Mouse (Mus musculus): ENCODE measurements around the gene Cdh13. TPM values are rescaled to one million over a fixed set of nuclear protein-coding genes. Genes with fewer than 3 reads are reported as not detected.
A peak's percentile ranks its signal among the peaks of the same experiment; 100 is the strongest.

The Cdh13 gene
- total RNA-seq, 2 experiments from 2014 or later: 137 to 144 TPM

- DNase-seq (ENCODE audit: low spot score in 2 of 2): peak; percentile 26 to 55
- intact Hi-C loops (cut with DNase I): no loop called here
These were observed 781.0 kb downstream of the Cdh13 start for GRCm38 (mm10) chr8:119064523-119064922.

DNA sequence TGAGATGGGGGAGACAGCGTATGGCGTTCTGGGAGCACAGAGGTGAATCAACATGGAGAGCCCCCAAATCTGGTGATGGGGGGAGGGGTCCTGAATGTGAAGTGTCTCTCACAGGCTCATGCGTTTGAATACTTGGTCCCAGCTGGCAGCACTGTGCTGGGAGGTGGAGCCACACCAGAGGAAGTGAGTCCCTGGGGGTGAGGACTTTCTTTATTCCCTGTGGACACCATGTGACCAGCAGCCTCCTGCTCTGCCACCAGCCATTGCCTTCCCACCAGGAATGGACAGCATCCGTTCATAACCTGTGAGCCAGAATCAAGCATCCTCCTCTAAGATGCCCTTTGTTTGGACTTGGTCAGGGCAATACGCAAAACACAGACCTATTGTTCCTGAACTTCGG, 788.8 kb downstream of the Cdh13 start:
- no peak for DNase-seq (ENCODE audit: low spot score in 2 of 2)
- intact Hi-C loops (cut with DNase I): no loop called here

- intact Hi-C loops (cut with DNase I): no loop called here
- DNase-seq (ENCODE audit: low spot score in 2 of 2): no peak
These were observed 801.5 kb downstream of the Cdh13 start for GRCm38 (mm10) chr8:119085022-119085421.

DNA sequence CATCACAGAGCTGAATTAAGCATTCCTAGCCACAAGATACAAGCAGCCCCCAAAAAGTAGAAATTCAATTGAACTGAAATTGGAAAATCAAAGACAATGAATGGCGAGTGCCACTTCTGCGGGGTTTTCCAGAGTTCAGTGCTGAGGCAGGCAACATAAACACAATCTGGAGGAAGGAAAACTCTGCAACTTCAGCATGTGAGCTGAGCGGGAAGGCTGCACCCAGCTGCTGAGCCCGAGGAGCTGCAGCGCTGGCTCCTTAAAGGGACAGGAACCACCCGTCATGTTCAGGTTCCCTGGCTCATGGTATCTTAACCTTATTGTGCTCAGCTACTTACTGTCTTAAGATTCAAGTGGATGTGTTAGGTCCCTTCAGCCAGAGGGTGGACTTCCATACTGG, 814.7 kb downstream of the Cdh13 start:
- intact Hi-C loops (cut with DNase I): no loop called here
- DNase-seq (ENCODE audit: low spot score in 2 of 2): peak in 1 of 2 experiments; percentile 26

DNA sequence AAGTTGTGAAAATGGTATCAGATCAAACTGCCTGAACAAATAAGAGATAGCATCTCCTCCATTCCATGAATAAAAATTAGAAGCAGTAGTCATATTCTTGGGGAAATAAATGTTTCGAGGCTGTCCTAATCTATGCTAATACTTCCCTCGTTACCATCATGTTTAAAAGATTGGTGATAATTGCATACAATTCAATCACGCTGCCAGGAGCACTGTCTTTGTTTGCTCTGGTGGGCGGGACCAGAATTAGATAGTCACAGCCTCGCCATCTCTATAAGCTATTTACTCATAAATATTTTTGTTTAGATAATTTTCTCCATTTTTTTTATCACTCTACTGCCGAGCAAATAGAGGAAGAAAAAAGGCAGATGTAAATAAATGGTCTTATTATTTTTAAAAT, 819.3 kb downstream of the Cdh13 start:
- no peak for DNase-seq (ENCODE audit: low spot score in 2 of 2)
- intact Hi-C loops (cut with DNase I): no loop called here

DNA sequence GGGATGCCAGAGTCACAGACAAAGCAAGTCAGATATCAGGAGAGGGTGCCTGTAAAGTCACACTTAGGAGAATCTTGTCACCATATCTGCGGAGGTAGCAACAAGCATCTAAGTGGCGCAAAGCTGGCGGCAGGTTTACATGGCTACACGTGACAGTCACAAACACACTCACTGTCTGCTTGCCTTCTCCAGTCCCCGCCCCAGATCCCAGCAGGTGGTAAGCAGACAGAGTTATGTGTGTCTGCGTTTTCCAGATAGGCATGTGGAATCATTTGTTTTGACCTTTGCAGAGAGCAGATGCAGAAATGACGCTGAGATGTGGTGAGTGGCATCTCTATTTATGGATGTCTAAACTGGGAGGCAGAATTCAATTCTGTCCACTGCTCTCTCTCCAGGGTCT, 826.1 kb downstream of the Cdh13 start:
- intact Hi-C loops (cut with DNase I): no loop called here
- DNase-seq (ENCODE audit: low spot score in 2 of 2): no peak

DNA sequence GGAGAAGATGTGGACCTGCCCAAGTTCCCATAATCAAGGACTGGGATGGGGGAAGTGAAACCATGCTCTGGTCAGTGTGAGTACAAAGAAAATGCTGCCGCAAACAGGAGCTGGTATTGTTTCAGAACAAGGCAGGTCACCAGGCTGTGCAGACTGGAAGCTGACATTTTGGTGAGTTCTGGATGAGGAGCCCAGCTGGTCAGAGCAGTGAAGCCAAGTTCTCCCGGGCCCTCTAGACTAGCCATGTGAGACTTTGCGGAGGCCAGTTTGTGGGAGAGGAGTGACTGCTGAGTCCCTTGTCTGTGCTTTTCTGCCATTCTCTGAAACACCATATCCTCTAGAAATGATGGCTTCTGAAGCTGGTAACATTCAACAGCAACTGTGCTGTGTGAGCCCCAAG, 829.3 kb downstream of the Cdh13 start:
- intact Hi-C loops (cut with DNase I): no loop called here
- no peak for DNase-seq (ENCODE audit: low spot score in 2 of 2)

- intact Hi-C loops (cut with DNase I): no loop called here
- DNase-seq (ENCODE audit: low spot score in 2 of 2): no peak
These were observed 837.7 kb downstream of the Cdh13 start for GRCm38 (mm10) chr8:119121236-119121635.

- DNase-seq (ENCODE audit: low spot score in 2 of 2): no peak
- intact Hi-C loops (cut with DNase I): no loop called here
These were observed 844.3 kb downstream of the Cdh13 start for GRCm38 (mm10) chr8:119127841-119128240.

GRCm38 (mm10) chr8:119128266-119128665, 844.7 kb downstream of the Cdh13 start:
- intact Hi-C loops (cut with DNase I): no loop called here
- DNase-seq (ENCODE audit: low spot score in 2 of 2): no peak

GRCm38 (mm10) chr8:119156454-119156921, 873.0 kb downstream of the Cdh13 start:
- peak in 1 of 2 experiments; percentile 48 for DNase-seq (ENCODE audit: low spot score in 2 of 2)
- intact Hi-C loops (cut with DNase I): no loop called here

DNA sequence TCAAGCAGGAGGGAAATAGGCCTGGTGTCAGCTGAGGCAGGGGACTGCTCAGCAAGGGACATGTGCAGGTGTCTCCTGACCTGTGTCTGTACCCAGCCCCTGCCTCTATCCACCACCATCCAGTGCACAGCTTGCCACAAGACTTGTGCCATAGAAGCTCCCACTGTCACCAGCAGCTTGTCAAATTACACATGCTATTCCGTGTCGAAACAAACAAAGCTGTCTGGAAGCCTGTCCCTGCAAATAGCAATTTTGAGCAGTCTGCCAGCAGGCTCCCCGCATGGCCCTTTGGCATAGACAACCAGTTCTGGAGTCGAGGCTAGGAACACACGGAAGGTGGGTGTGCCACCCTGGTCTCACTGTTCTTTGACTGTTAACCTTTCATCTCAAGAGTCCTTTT, 875.1 kb downstream of the Cdh13 start:
- peak; percentile 40 to 66 for DNase-seq (ENCODE audit: low spot score in 2 of 2)
- intact Hi-C loops (cut with DNase I): no loop called here

DNA sequence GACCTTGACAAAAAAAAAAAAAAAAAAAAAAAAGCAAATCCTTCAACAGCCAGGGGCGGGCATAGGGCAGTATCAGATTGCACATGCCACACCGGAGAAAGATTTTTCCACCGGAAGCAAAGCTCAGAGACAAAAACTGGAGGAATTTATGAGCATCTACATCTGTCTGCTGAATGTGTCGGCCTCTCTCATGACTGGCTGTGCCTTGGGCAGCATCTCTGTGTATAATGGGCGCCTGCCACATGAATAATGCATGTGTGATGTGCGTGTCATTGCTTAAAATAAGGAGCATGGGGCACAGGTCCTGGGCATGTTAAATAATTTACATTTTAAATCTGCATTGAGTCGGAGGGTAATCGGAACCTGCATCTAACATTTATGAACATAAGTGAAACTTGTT, 876.3 kb downstream of the Cdh13 start:
- intact Hi-C loops (cut with DNase I): no loop called here

GRCm38 (mm10) chr8:119164076-119164475, 880.5 kb downstream of the Cdh13 start:
- no peak for DNase-seq (ENCODE audit: low spot score in 2 of 2)
- intact Hi-C loops (cut with DNase I): loop anchor here (1.0 kb wide), 1 partner anchor 15 kb away; no protein-coding TSS in a partner anchor

More for the DNA sequence above, 876.3 kb downstream of the Cdh13 start:
- no peak for DNase-seq (ENCODE audit: low spot score in 2 of 2)

- DNase-seq (ENCODE audit: low spot score in 2 of 2): no peak
- intact Hi-C loops (cut with DNase I): no loop called here
These were observed 893.8 kb downstream of the Cdh13 start for GRCm38 (mm10) chr8:119177226-119177935.

- no peak for DNase-seq (ENCODE audit: low spot score in 2 of 2)
- intact Hi-C loops (cut with DNase I): no loop called here
These were observed 897.1 kb downstream of the Cdh13 start for GRCm38 (mm10) chr8:119180626-119181025.

GRCm38 (mm10) chr8:119195695-119196094, 912.2 kb downstream of the Cdh13 start:
- intact Hi-C loops (cut with DNase I): no loop called here
- no peak for DNase-seq (ENCODE audit: low spot score in 2 of 2)

DNA sequence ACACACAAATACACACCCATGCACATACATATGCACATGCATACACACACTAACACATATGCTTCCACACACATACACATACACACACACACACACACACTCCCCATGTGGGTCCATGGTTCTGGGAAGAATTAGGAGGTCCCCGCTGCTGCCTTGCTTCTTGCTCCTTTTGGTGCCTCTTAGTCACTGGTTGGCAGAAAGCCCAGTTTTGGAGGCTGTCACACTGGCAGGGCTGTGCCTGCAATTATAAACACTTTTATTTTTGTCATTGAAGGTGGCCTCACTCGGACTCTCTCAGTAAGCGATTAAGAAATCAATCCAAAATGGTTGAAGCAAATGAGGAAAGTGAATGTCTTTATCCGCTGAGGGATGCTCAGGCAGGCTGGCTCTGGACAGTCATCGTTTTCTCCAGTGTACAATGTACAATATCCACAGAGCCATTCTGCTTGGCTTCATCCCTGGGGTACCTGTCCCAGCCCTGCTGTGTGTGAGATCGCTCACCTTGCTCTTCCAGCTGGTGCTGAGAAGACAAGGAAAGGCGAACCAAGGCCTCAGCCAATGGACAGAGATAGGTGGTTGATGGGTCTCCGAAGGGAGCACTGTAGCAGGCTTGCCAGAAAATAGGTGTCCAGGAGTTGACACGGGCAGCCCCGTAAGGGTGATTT, 913.1 kb downstream of the Cdh13 start:
- intact Hi-C loops (cut with DNase I): no loop called here
- peak; percentile 76 to 78 for DNase-seq (ENCODE audit: low spot score in 2 of 2)

GRCm38 (mm10) chr8:119208567-119208966, 925.0 kb downstream of the Cdh13 start:
- intact Hi-C loops (cut with DNase I): no loop called here
- DNase-seq (ENCODE audit: low spot score in 2 of 2): no peak

GRCm38 (mm10) chr8:119224547-119224946, 941.0 kb downstream of the Cdh13 start:
- intact Hi-C loops (cut with DNase I): loop anchor here (10.0 kb wide), 1 partner anchor 160 kb away; no protein-coding TSS in a partner anchor
- DNase-seq (ENCODE audit: low spot score in 2 of 2): peak; percentile 23 to 36

- DNase-seq (ENCODE audit: low spot score in 2 of 2): no peak
- intact Hi-C loops (cut with DNase I): no loop called here
These were observed 961.6 kb downstream of the Cdh13 start for GRCm38 (mm10) chr8:119245181-119245580.

All from left cerebral cortex, postnatal 14 days (tissue).